ENCODE assay signal across 8 mouse cellular contexts in genomic region chr6:85451664-85452410, GRCm38 (mm10). TPM values are rescaled to one million over a fixed set of nuclear protein-coding genes. Genes with fewer than 3 reads are reported as not detected.
DNase-seq lines count a peak whose midpoint lies in the region; ATAC-seq lines count a peak whose summit lies in the region.

TSS of gene Pradc1 (minus strand) at chr6:85451970.

- WGBS in hindbrain, embryonic 12.5 days: under 1% methylated on average over 54 of the region's 54 CpGs

- H3K27ac ChIP-seq in hindbrain, embryonic 12.5 days: peak within 1 kb of the TSS; percentile 96

- peaks cover 9% of the 10 kb centered on the region for H3K36me3 ChIP-seq in hindbrain, embryonic 12.5 days

- peak; percentile 99 for DNase-seq in NIH3T3 (ENCODE audit: low read depth)
- DNase-seq in cerebellum, postnatal 10 days: peak; percentile 96 to 99
- peak; percentile 97 for DNase-seq in frontal cortex, postnatal 10 days (ENCODE audit: low spot score in 2 of 2)
- peak; percentile 95 to 99 for DNase-seq in layer of hippocampus, postnatal 14 days (ENCODE audit: low spot score in 2 of 2)
- DNase-seq in lung, postnatal 14 days: peak; percentile 97
- peak; percentile 94 for DNase-seq in retina, adult 2 months (ENCODE audit: low read depth, low spot score)
- peak; percentile 95 to 97 for DNase-seq in thymus, postnatal 36 days

- H3K9ac ChIP-seq in hindbrain, embryonic 12.5 days: peak within 1 kb of the TSS; percentile 91

- H3K9me3 ChIP-seq in hindbrain, embryonic 12.5 days (replicated peaks): no peaks in the 10 kb centered on the region

- peak within 1 kb of the TSS; percentile 83 for H3K4me2 ChIP-seq in hindbrain, embryonic 12.5 days (replicated peaks)

- peak; percentile 93 for ATAC-seq in hindbrain, embryonic 12.5 days (ENCODE audit: low FRiP score)

- H3K27me3 ChIP-seq in hindbrain, embryonic 12.5 days: no peaks in the 10 kb centered on the region

- peaks cover 37% of the 10 kb centered on the region for H3K4me1 ChIP-seq in hindbrain, embryonic 12.5 days

- peak within 1 kb of the TSS; percentile 79 for H3K4me3 ChIP-seq in hindbrain, embryonic 12.5 days

RNA-seq across cellular contexts. Expression of gene Pradc1, which starts in this region (rescaled TPM):
- polyA plus RNA-seq in hindbrain, embryonic 12.5 days (2016; fragmentation: Nextera tagmentation; extraction: Ambion mirVana): 24.6 and 30.3 TPM in 2 replicates
- total RNA-seq in layer of hippocampus, postnatal 14 days (2021): 10 to 100 TPM; 13.7 to 18.1 TPM

Comparison
In these comparisons a context has a peak if more than half of its experiments do, and no peak if none do; other contexts are left out.
1. Peak in every context shown above with its lines: DNase-seq, ATAC-seq, H3K4me3 ChIP-seq and H3K27ac ChIP-seq.